Mouse (Mus musculus): Measurements from ENCODE around the gene Tex9. TPM values are rescaled to one million over a fixed set of nuclear protein-coding genes. Genes with fewer than 3 reads are reported as not detected.
A peak's percentile ranks its signal among the peaks of the same experiment; 100 is the strongest.

The Tex9 gene
- total and polyA plus RNA-seq, 2 experiments from 2014 or later = 21.1 to 44.0 TPM

DNA sequence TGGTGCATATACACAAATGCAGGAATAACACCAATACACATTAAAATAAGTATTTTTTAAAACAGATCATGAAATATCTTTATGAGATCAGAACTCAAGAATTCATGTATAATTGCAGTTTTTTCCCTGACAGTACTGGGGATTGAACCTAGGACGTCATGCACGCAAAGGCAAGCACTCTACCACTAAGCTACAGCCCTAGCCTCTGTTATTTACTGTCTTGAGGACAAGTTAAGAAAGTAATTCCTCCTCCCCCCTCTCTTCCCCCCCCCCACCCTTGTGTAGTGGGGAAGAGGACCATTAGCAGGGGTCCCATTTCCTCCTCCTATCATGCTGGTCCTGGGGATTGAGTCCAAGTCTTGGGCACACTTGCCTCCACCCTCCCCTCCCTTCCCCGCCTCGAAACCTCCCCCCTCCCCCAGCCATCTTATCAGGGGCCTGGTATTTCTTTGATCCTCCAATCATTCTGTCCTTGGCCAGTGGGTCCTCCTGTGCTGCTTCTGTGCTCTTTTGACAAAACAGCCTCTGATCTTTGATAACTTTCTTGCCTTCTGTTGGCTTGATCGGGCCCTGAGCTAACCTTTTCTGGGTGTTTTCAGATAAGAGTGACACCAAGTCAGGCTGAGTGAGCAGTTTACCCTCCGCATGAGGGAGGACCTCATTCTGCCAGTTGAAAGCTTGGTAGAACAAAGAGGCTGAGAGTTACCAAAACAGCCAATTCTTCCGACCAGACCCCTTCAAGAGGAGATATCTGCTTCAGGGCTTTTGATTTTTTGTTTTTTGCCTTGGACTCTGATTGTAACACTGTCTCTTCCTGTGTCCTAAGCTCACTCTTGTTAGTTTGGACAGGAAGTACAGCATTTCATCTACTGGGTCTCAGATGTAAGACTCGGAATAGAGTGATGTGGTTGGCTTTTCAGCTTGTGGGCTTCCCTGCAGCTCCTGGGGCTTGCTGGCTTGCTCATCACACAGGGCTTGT, 50.8 kb downstream of the Tex9 start:
- H3K4me3 ChIP-seq (ENCODE audit: low read depth, low read length) = no peak overlapping the region
- no peaks in the 10 kb centered on the region for H3K36me3 ChIP-seq (ENCODE audit: insufficient read depth, low read length)
- no peaks in the 10 kb centered on the region for H3K4me1 ChIP-seq (ENCODE audit: insufficient read depth, low read length)
- no peaks in the 10 kb centered on the region for H3K27me3 ChIP-seq (ENCODE audit: insufficient read depth, low read length)
- DNase-seq (ENCODE audit: low spot score) = no peak
- no peak overlapping the region for H3K9ac ChIP-seq (replicated peaks; ENCODE audit: low read length, poor library complexity, severe bottlenecking)
- no peaks in the 10 kb centered on the region for H3K9me3 ChIP-seq (ENCODE audit: low read length)
- TF ChIP-seq CTCF (IDR thresholded peaks at IDR 0.05) = no peak
- ATAC-seq (ENCODE audit: low FRiP score) = no peak
- WGBS = 78% methylated on average over 8 of the region's 8 CpGs
- no peak overlapping the region for H3K27ac ChIP-seq (ENCODE audit: low read depth, low read length)
- H3K4me2 ChIP-seq (ENCODE audit: low read depth, low read length, poor library complexity, severe bottlenecking) = no peak overlapping the region

- TF ChIP-seq CTCF (IDR thresholded peaks at IDR 0.05) = no peak
- 96% methylated on average over 4 of the region's 4 CpGs for WGBS
- Histone ChIP-seq H3K27me3 (ENCODE audit: insufficient read depth, low read length) (no peaks in the 10 kb centered on the region), H3K4me1 (ENCODE audit: insufficient read depth, low read length) (no peaks in the 10 kb centered on the region), H3K4me2 (ENCODE audit: low read depth, low read length, poor library complexity, severe bottlenecking) (no peak overlapping the region), H3K9ac (replicated peaks; ENCODE audit: low read length, poor library complexity, severe bottlenecking) (no peak overlapping the region), H3K36me3 (ENCODE audit: insufficient read depth, low read length) (no peaks in the 10 kb centered on the region), H3K4me3 (ENCODE audit: low read depth, low read length) (no peak overlapping the region), H3K9me3 (ENCODE audit: low read length) (no peaks in the 10 kb centered on the region), H3K27ac (ENCODE audit: low read depth, low read length) (no peak overlapping the region)
- ATAC-seq (ENCODE audit: low FRiP score) (no peak), DNase-seq (ENCODE audit: low spot score) (no peak)
Observed at GRCm38 (mm10) chr9:72440358-72440757, 51.7 kb downstream of the Tex9 start.

- TF ChIP-seq CTCF (IDR thresholded peaks at IDR 0.05) = no peak
- H3K9ac ChIP-seq (replicated peaks; ENCODE audit: low read length, poor library complexity, severe bottlenecking) = peak overlapping the region; percentile 47
- DNase-seq (ENCODE audit: low spot score) (no peak), ATAC-seq (ENCODE audit: low FRiP score) (no peak)
- no peaks in the 10 kb centered on the region for H3K4me1 ChIP-seq (ENCODE audit: insufficient read depth, low read length)
- WGBS = 2% methylated on average over 9 of the region's 9 CpGs
- no peaks in the 10 kb centered on the region for H3K36me3 ChIP-seq (ENCODE audit: insufficient read depth, low read length)
- peak overlapping the region; percentile 52 for H3K4me3 ChIP-seq (ENCODE audit: low read depth, low read length)
- H3K27me3 ChIP-seq (ENCODE audit: insufficient read depth, low read length) = no peaks in the 10 kb centered on the region
- no peaks in the 10 kb centered on the region for H3K9me3 ChIP-seq (ENCODE audit: low read length)
- peak overlapping the region; percentile 88 for H3K4me2 ChIP-seq (ENCODE audit: low read depth, low read length, poor library complexity, severe bottlenecking)
- H3K27ac ChIP-seq (ENCODE audit: low read depth, low read length) = no peak overlapping the region
Observed at GRCm38 (mm10) chr9:72438749-72439148, 53.3 kb downstream of the Tex9 start.

- Histone ChIP-seq H3K36me3 (ENCODE audit: insufficient read depth, low read length) (no peaks in the 10 kb centered on the region), H3K4me3 (ENCODE audit: low read depth, low read length) (peak within 1 kb of the TSS; percentile 52), H3K4me1 (ENCODE audit: insufficient read depth, low read length) (no peaks in the 10 kb centered on the region), H3K27ac (ENCODE audit: low read depth, low read length) (no peak within 1 kb of the TSS), H3K9me3 (ENCODE audit: low read length) (no peaks in the 10 kb centered on the region), H3K4me2 (ENCODE audit: low read depth, low read length, poor library complexity, severe bottlenecking) (peak within 1 kb of the TSS; percentile 88), H3K27me3 (ENCODE audit: insufficient read depth, low read length) (no peaks in the 10 kb centered on the region), H3K9ac (replicated peaks; ENCODE audit: low read length, poor library complexity, severe bottlenecking) (peak within 1 kb of the TSS; percentile 47)
- WGBS = 2% methylated on average over 43 of the region's 43 CpGs
- ATAC-seq (ENCODE audit: low FRiP score) = peak; percentile 98
- TF ChIP-seq CTCF (IDR thresholded peaks at IDR 0.05) = peak; percentile 38
- peak; percentile 96 for DNase-seq (ENCODE audit: low spot score)
Observed at GRCm38 (mm10) chr9:72437822-72438701, 54.0 kb downstream of the Tex9 start, which contains the start of gene Mns1. Gene Mns1 (plus strand): TSS chr9:72438011.

GRCm38 (mm10) chr9:72434876-72435275, 57.1 kb downstream of the Tex9 start:
- H3K4me3 ChIP-seq (ENCODE audit: low read depth, low read length) = no peak overlapping the region
- 56% methylated on average over 9 of the region's 9 CpGs for WGBS
- DNase-seq (ENCODE audit: low spot score) = peak; percentile 62
- H3K4me1 ChIP-seq (ENCODE audit: insufficient read depth, low read length) = no peaks in the 10 kb centered on the region
- TF ChIP-seq CTCF (IDR thresholded peaks at IDR 0.05) = no peak
- H3K27ac ChIP-seq (ENCODE audit: low read depth, low read length) = no peak overlapping the region
- no peak for ATAC-seq (ENCODE audit: low FRiP score)
- H3K4me2 ChIP-seq (ENCODE audit: low read depth, low read length, poor library complexity, severe bottlenecking) = no peak overlapping the region
- H3K36me3 ChIP-seq (ENCODE audit: insufficient read depth, low read length) = no peaks in the 10 kb centered on the region
- H3K27me3 ChIP-seq (ENCODE audit: insufficient read depth, low read length) = no peaks in the 10 kb centered on the region
- no peaks in the 10 kb centered on the region for H3K9me3 ChIP-seq (ENCODE audit: low read length)
- H3K9ac ChIP-seq (replicated peaks; ENCODE audit: low read length, poor library complexity, severe bottlenecking) = no peak overlapping the region
